In genomic region chr7:38271511-38271811, GRCm38 (mm10) we compare ENCODE assay signal across 8 mouse cellular contexts. TPM values are rescaled to one million over a fixed set of nuclear protein-coding genes. Genes with fewer than 3 reads are reported as not detected.
A peak's percentile ranks its signal among the peaks of the same experiment; 100 is the strongest.
DNase-seq lines count a peak whose midpoint lies in the region; ATAC-seq lines count a peak whose summit lies in the region.

No protein-coding gene starts in this region.

- H3K4me1 ChIP-seq in lung, embryonic 16.5 days (replicated peaks; ENCODE audit: control insufficient read depth, insufficient read depth, low read length): peaks cover 11% of the 10 kb centered on the region
- peaks cover 16% of the 10 kb centered on the region for H3K4me1 ChIP-seq in limb, embryonic 10.5 days
- peaks cover 20% of the 10 kb centered on the region for H3K4me1 ChIP-seq in neural tube, embryonic 15.5 days

- no peaks in the 10 kb centered on the region for H3K27me3 ChIP-seq in lung, embryonic 16.5 days (ENCODE audit: control insufficient read depth, insufficient read depth, low read depth, low read length)
- no peaks in the 10 kb centered on the region for H3K27me3 ChIP-seq in limb, embryonic 10.5 days (ENCODE audit: low read depth, poor library complexity, severe bottlenecking)
- H3K27me3 ChIP-seq in neural tube, embryonic 15.5 days (replicated peaks): no peaks in the 10 kb centered on the region

- peak overlapping the region; percentile 90 for H3K4me3 ChIP-seq in lung, embryonic 16.5 days (ENCODE audit: low read length)
- peak overlapping the region; percentile 84 for H3K4me3 ChIP-seq in limb, embryonic 10.5 days
- peak overlapping the region; percentile 80 for H3K4me3 ChIP-seq in neural tube, embryonic 15.5 days (replicated peaks)

- WGBS in lung, embryonic 16.5 days: 0% methylated on average over 11 of the region's 11 CpGs
- whole genome bisulfite sequencing in limb, embryonic 10.5 days: under 1% methylated on average over 11 of the region's 11 CpGs
- WGBS in neural tube, embryonic 15.5 days: under 1% methylated on average over 11 of the region's 11 CpGs

- no peak for DNase-seq in lung, postnatal 4 days
- DNase-seq in limb, embryonic 10.5 days (ENCODE audit: low spot score): no peak
- no peak for DNase-seq in ovary, adult 18-20 months (ENCODE audit: low spot score)
- DNase-seq in gastrocnemius, postnatal 10 days: no peak

- peaks cover 7% of the 10 kb centered on the region; the same call in 1 of the 2 replicates for H3K36me3 ChIP-seq in lung, embryonic 16.5 days (ENCODE audit: control insufficient read depth, insufficient read depth, low read length)
- H3K36me3 ChIP-seq in limb, embryonic 10.5 days: peaks cover 26% of the 10 kb centered on the region
- H3K36me3 ChIP-seq in neural tube, embryonic 15.5 days: peaks cover 22% of the 10 kb centered on the region

- no peak; the same call in 1 of the 2 replicates for ATAC-seq in lung, embryonic 16.5 days (ENCODE audit: low read depth)
- peak; percentile 56 for ATAC-seq in erythroid progenitor cell, adult 5-6 weeks (replicated peaks; ENCODE audit: low FRiP score, poor library complexity, severe bottlenecking)
- peak; percentile 71; the same call in 1 of the 2 replicates for ATAC-seq in neural tube, embryonic 15.5 days (ENCODE audit: low FRiP score)
- no peak; the same call in 1 of the 2 replicates for ATAC-seq in cerebellum, adult (ENCODE audit: insufficient number of reproducible peaks, low FRiP score, low TSS enrichment)

- peak overlapping the region; percentile 88 for H3K9ac ChIP-seq in lung, embryonic 16.5 days (ENCODE audit: low read length)
- H3K9ac ChIP-seq in neural tube, embryonic 15.5 days (replicated peaks): peak overlapping the region; percentile 77

- H3K9me3 ChIP-seq in lung, embryonic 16.5 days (ENCODE audit: control insufficient read depth, low read length): no peaks in the 10 kb centered on the region
- H3K9me3 ChIP-seq in limb, embryonic 10.5 days (replicated peaks): no peaks in the 10 kb centered on the region
- no peaks in the 10 kb centered on the region for H3K9me3 ChIP-seq in neural tube, embryonic 15.5 days (replicated peaks)

- H3K27ac ChIP-seq in lung, embryonic 16.5 days (ENCODE audit: low read length): peak overlapping the region; percentile 72
- peak overlapping the region; percentile 88 for H3K27ac ChIP-seq in limb, embryonic 10.5 days
- H3K27ac ChIP-seq in neural tube, embryonic 15.5 days (replicated peaks): peak overlapping the region; percentile 85

- H3K4me2 ChIP-seq in lung, embryonic 16.5 days (ENCODE audit: low read depth, low read length): peak overlapping the region; percentile 62
- peak overlapping the region; percentile 95 for H3K4me2 ChIP-seq in neural tube, embryonic 15.5 days

RNA-seq across cellular contexts. Expression of gene Pop4, which starts 0.2 kb away (rescaled TPM):
- polyA plus RNA-seq in lung, embryonic 16.5 days (2015; fragmentation: Nextera tagmentation; extraction: Ambion mirVana): 55.4 and 59.7 TPM in 2 replicates
- total RNA-seq in erythroid progenitor cell, adult 5-6 weeks (2015; ENCODE audit: low replicate concordance): 4.3 and 22.2 TPM in 2 replicates
- 2.6 and 4.7 TPM in 2 replicates for total RNA-seq in erythroid progenitor cell, adult 5-6 weeks (2017; ENCODE audit: low replicate concordance)
- polyA plus RNA-seq in limb, embryonic 10.5 days (2016; fragmentation: Nextera tagmentation; extraction: Ambion mirVana): 82.9 and 89.6 TPM in 2 replicates
- polyA plus RNA-seq in neural tube, embryonic 15.5 days (2015; fragmentation: Nextera tagmentation; extraction: Ambion mirVana): 66.0 and 70.5 TPM in 2 replicates
- 10 to 100 TPM; 15.5 to 15.9 TPM for total RNA-seq in gastrocnemius, postnatal 10 days (2021)

RNA-seq across cellular contexts. Expression of gene Plekhf1, which starts 43.6 kb away (rescaled TPM):
- polyA plus RNA-seq in lung, embryonic 16.5 days (2015; fragmentation: Nextera tagmentation; extraction: Ambion mirVana): 5.6 and 6.6 TPM in 2 replicates
- total RNA-seq in erythroid progenitor cell, adult 5-6 weeks (2015; ENCODE audit: low replicate concordance): not detected in 2 replicates
- 0.13 TPM in 1 of 2 replicates, not detected in the other for total RNA-seq in erythroid progenitor cell, adult 5-6 weeks (2017; ENCODE audit: low replicate concordance)
- polyA plus RNA-seq in limb, embryonic 10.5 days (2016; fragmentation: Nextera tagmentation; extraction: Ambion mirVana): 2.9 and 4.3 TPM in 2 replicates
- polyA plus RNA-seq in neural tube, embryonic 15.5 days (2015; fragmentation: Nextera tagmentation; extraction: Ambion mirVana): 0.75 and 1.4 TPM in 2 replicates
- total RNA-seq in gastrocnemius, postnatal 10 days (2021): 1 to 10 TPM; 5.7 to 9.4 TPM

Comparison
In these comparisons a context has a peak if more than half of its experiments do, and no peak if none do; other contexts are left out.
1. ATAC-seq: peak in erythroid progenitor cell, adult 5-6 weeks (single experiment) and neural tube, embryonic 15.5 days (single experiment); none in lung, embryonic 16.5 days (single experiment) and cerebellum, adult (single experiment).
2. Peak in every context shown above with its lines, with median percentiles within 50 percentile points of each other: H3K27ac ChIP-seq and H3K4me3 ChIP-seq.